Mouse (Mus musculus): ENCODE data around the gene Gtf2a1l. TPM values are rescaled to one million over a fixed set of nuclear protein-coding genes. Genes with fewer than 3 reads are reported as not detected.

The Gtf2a1l gene
- total and polyA plus RNA-seq, 2 experiments: not detected

DNA sequence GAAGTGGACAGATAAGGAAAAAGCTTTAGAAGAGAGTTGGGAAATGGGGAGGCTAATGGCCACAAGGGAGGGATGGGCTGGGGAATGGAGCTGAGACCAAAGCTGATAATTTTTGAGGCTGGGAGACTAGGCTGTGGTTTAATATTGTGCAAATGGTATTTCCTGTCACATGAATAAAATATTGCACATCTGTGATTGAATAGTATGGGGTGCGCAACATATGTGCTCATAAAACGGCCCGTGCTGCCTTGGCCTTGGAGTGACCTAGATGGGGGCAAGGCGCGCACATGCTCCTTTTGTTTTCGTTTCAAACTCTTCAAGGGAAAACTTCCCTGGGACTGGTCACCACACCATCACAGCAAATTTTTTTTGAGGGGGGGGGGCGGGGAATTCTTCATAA is 42.5 kb upstream of the Gtf2a1l start:
- DNase-seq (ENCODE audit: extremely low read depth, low read depth, low spot score): no peak
- 70% methylated on average over 7 of the region's 7 CpGs for WGBS

DNA sequence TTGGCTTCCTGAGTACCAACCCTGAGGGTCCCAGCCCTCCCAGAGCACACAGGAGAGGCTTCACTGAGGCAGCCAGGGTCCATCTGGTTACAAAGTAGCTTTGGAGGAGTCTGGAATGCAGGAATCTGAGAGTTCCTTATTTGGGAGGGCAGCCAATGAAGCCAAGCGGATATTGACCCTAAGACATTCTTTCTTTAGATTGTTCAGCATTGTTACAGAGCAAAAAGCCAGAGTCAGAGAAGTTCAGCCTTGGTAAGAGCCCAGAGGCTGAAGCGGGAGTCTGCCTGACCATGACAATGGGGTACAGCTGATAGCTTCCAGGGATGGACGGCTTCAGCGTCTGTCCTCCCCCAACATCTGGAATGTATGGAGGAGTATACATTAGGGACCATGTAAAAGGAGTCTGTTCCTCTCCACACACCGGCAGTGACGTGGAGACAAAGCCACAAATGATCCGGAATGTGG is 42.1 kb upstream of the Gtf2a1l start:
- peak overlapping the region; percentile 73 for H3K27ac ChIP-seq (replicated peaks; ENCODE audit: insufficient read depth, low read depth, low read length)
- no peaks in the 10 kb centered on the region for H3K27me3 ChIP-seq (ENCODE audit: control insufficient read depth, insufficient read depth, low read length)
- H3K79me2 ChIP-seq (ENCODE audit: control insufficient read depth, insufficient read depth, low read length): peaks cover 4% of the 10 kb centered on the region; the same call in 1 of the 2 replicates
- peak; percentile 29 for DNase-seq (ENCODE audit: extremely low read depth, low read depth, low spot score)
- peaks cover 18% of the 10 kb centered on the region for H3K4me1 ChIP-seq (ENCODE audit: control insufficient read depth, insufficient read depth, low read length)
- WGBS: 76% methylated on average over 7 of the region's 7 CpGs
- peak overlapping the region; percentile 3; the same call in 1 of the 2 replicates for H3K4me3 ChIP-seq (ENCODE audit: insufficient read depth, low read depth, low read length)
- no peaks in the 10 kb centered on the region for H3K36me3 ChIP-seq (ENCODE audit: control insufficient read depth, insufficient read depth, low read length)
- no peak overlapping the region for H3K9ac ChIP-seq (ENCODE audit: low read depth, low read length)
- TF ChIP-seq POLR2A (IDR thresholded peaks at IDR 0.05; ENCODE audit: extremely low read depth, insufficient read depth, low read length) (no peak), CTCF (IDR thresholded peaks at IDR 0.05; ENCODE audit: low read depth, low read length) (no peak)

More for the DNA sequence above, 42.5 kb upstream of the Gtf2a1l start:
- Histone ChIP-seq H3K27ac (replicated peaks; ENCODE audit: insufficient read depth, low read depth, low read length) (peak overlapping the region; percentile 73), H3K36me3 (ENCODE audit: control insufficient read depth, insufficient read depth, low read length) (no peaks in the 10 kb centered on the region), H3K9ac (ENCODE audit: low read depth, low read length) (no peak overlapping the region), H3K4me3 (ENCODE audit: insufficient read depth, low read depth, low read length) (no peak overlapping the region), H3K4me1 (ENCODE audit: control insufficient read depth, insufficient read depth, low read length) (peaks cover 22% of the 10 kb centered on the region), H3K27me3 (ENCODE audit: control insufficient read depth, insufficient read depth, low read length) (no peaks in the 10 kb centered on the region), H3K79me2 (ENCODE audit: control insufficient read depth, insufficient read depth, low read length) (peaks cover 4% of the 10 kb centered on the region; the same call in 1 of the 2 replicates)
- no peak for TF ChIP-seq CTCF (IDR thresholded peaks at IDR 0.05; ENCODE audit: low read depth, low read length)
- no peak for TF ChIP-seq POLR2A (IDR thresholded peaks at IDR 0.05; ENCODE audit: extremely low read depth, insufficient read depth, low read length)

DNA sequence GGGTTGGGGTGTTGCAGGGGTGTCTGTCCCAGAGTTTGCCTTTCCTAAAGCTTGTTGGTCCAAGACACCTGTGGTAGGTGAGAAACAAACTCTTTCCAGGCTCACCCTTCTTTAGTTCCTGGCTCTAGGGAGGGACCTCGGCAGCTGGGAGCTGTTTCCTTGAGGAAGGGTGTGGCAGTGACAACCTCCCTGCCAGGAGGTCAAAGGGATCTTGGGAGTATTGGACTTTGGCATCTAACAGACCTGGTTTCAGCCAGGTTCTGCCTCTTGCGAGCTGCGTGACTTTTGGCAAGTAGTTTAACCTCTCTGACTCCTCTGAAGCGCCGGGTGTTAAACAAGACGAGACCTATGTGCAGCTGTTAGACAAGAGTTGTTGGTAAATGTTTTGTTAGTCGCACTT is 41.3 kb upstream of the Gtf2a1l start:
- H3K9ac ChIP-seq (ENCODE audit: low read depth, low read length): 0 out of 2 replicates have a peak overlapping the region, but pooled peaks have one; percentile 0
- TF ChIP-seq CTCF (IDR thresholded peaks at IDR 0.05; ENCODE audit: low read depth, low read length) (no peak), POLR2A (IDR thresholded peaks at IDR 0.05; ENCODE audit: extremely low read depth, insufficient read depth, low read length) (no peak)
- peaks cover 4% of the 10 kb centered on the region; the same call in 1 of the 2 replicates for H3K79me2 ChIP-seq (ENCODE audit: control insufficient read depth, insufficient read depth, low read length)
- peak overlapping the region; percentile 5 for H3K4me3 ChIP-seq (ENCODE audit: insufficient read depth, low read depth, low read length)
- peak; percentile 74 for DNase-seq (ENCODE audit: extremely low read depth, low read depth, low spot score)
- peaks cover 10% of the 10 kb centered on the region for H3K4me1 ChIP-seq (ENCODE audit: control insufficient read depth, insufficient read depth, low read length)
- WGBS: 14% methylated on average over 7 of the region's 7 CpGs
- no peaks in the 10 kb centered on the region for H3K36me3 ChIP-seq (ENCODE audit: control insufficient read depth, insufficient read depth, low read length)
- H3K27ac ChIP-seq (replicated peaks; ENCODE audit: insufficient read depth, low read depth, low read length): peak overlapping the region; percentile 73
- no peaks in the 10 kb centered on the region for H3K27me3 ChIP-seq (ENCODE audit: control insufficient read depth, insufficient read depth, low read length)

DNA sequence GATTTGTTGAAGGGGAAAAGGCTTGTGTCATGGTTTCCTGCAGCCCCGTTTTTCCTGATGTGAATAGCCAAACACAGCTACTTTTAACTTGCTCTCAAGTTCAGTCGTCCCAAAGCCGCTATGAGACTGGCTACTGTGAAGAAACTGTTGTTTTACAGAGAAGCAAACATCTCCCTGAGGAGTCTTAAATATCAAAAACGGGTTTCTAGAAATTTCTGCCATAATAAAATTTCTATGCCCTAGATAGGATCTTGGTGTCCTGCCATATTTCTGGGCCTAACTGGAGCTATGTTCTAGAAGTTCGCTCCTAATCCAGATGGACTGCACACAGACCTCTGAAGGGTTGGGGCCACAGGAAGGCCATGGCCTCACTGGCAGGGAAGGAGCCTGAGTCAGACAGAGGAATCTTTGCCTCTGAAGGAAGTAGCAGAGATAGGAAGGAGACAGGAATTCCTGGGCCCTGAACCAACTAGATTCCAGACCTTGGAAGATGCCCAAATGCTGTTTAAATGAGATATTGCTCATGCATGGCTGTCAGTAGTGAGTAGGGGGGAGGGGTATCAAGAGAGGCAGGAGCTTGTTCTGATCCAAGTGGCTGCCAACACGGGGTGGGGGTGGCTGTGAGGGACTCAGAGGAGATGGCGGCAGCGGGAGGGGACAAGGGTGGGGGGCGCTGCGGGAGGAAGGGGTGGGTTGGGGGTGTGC is 39.6 kb upstream of the Gtf2a1l start:
- Histone ChIP-seq H3K27ac (replicated peaks; ENCODE audit: insufficient read depth, low read depth, low read length) (no peak overlapping the region), H3K36me3 (ENCODE audit: control insufficient read depth, insufficient read depth, low read length) (no peaks in the 10 kb centered on the region), H3K4me3 (ENCODE audit: insufficient read depth, low read depth, low read length) (peak overlapping the region; percentile 29; the same call in 1 of the 2 replicates), H3K79me2 (ENCODE audit: control insufficient read depth, insufficient read depth, low read length) (peaks cover 10% of the 10 kb centered on the region; the same call in 1 of the 2 replicates), H3K9ac (ENCODE audit: low read depth, low read length) (no peak overlapping the region), H3K27me3 (ENCODE audit: control insufficient read depth, insufficient read depth, low read length) (no peaks in the 10 kb centered on the region), H3K4me1 (ENCODE audit: control insufficient read depth, insufficient read depth, low read length) (peaks cover 6% of the 10 kb centered on the region)
- DNase-seq (ENCODE audit: extremely low read depth, low read depth, low spot score): peak; percentile 61
- 61% methylated on average over 10 of the region's 10 CpGs for WGBS
- TF ChIP-seq CTCF (IDR thresholded peaks at IDR 0.05; ENCODE audit: low read depth, low read length) (no peak), POLR2A (IDR thresholded peaks at IDR 0.05; ENCODE audit: extremely low read depth, insufficient read depth, low read length) (no peak)

DNA sequence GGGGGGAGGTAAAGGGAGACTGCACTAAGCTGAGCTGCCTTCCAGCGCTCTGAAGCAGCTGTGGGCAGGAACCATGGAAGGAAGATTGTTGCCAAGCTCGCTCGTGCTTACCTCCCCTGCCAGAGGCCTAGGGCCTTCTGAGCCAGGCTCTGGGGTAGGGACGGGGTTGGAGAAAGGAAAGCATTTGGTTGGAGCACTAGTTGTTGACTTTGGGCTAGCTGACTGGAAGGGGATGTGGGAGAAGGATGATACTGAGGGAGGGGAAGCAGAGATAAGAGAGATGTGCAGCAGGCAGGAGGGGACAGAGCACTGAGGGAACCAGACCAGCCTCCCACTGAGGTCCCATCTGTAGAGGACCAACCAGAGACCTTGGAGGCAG is 39.1 kb upstream of the Gtf2a1l start:
- TF ChIP-seq POLR2A (IDR thresholded peaks at IDR 0.05; ENCODE audit: extremely low read depth, insufficient read depth, low read length) (no peak), CTCF (IDR thresholded peaks at IDR 0.05; ENCODE audit: low read depth, low read length) (no peak)
- H3K27ac ChIP-seq (replicated peaks; ENCODE audit: insufficient read depth, low read depth, low read length): peak overlapping the region; percentile 62
- peak overlapping the region; percentile 48; the same call in 1 of the 2 replicates for H3K9ac ChIP-seq (ENCODE audit: low read depth, low read length)

More for the DNA sequence above, 39.1 kb upstream of the Gtf2a1l start:
- H3K4me1 ChIP-seq (ENCODE audit: control insufficient read depth, insufficient read depth, low read length): peaks cover 6% of the 10 kb centered on the region
- peaks cover 11% of the 10 kb centered on the region; the same call in 1 of the 2 replicates for H3K79me2 ChIP-seq (ENCODE audit: control insufficient read depth, insufficient read depth, low read length)
- H3K36me3 ChIP-seq (ENCODE audit: control insufficient read depth, insufficient read depth, low read length): no peaks in the 10 kb centered on the region
- 74% methylated on average over 4 of the region's 4 CpGs for WGBS
- H3K27me3 ChIP-seq (ENCODE audit: control insufficient read depth, insufficient read depth, low read length): no peaks in the 10 kb centered on the region
- peak overlapping the region; percentile 29; the same call in 1 of the 2 replicates for H3K4me3 ChIP-seq (ENCODE audit: insufficient read depth, low read depth, low read length)
- DNase-seq (ENCODE audit: extremely low read depth, low read depth, low spot score): no peak

All from liver, adult 2 months (tissue).